Mouse (Mus musculus): ENCODE measurements around the gene 1700069L16Rik. TPM values are rescaled to one million over a fixed set of nuclear protein-coding genes. Genes with fewer than 3 reads are reported as not detected.

Gene 1700069L16Rik
- polyA plus RNA-seq (2015; fragmentation: Nextera tagmentation; extraction: Ambion mirVana) = not detected in 2 replicates

DNA sequence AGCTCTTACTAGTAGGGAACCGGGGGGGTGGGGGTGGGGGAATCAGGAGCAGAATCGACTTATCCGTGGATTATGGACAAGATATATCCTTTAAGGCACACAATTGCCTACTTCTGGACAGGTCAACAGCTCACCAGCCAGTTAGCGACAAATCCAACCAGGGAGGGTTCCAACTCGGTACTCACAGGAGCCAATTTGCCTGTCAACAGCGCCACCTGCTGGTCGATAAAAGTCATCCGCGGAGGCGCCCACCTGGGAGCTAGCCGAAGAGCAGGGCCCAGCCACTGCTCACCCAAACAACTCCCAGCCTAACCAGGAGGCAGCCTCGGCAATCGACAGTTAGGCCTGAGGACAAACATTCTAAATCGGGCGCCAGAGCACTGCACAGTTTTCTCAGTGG, at the start of gene 1700069L16Rik:
TSS of gene 1700069L16Rik (minus strand) at position 327 of the 400 bp plus-strand sequence.
- no peak within 1 kb of the TSS for H3K9ac ChIP-seq (ENCODE audit: low read depth, low read length)
- peak; percentile 36; the same call in 1 of the 2 replicates for ATAC-seq
- no peaks in the 10 kb centered on the region for H3K27me3 ChIP-seq (replicated peaks; ENCODE audit: control insufficient read depth, insufficient read depth, low read length)
- no peaks in the 10 kb centered on the region for H3K36me3 ChIP-seq (ENCODE audit: control insufficient read depth, insufficient read depth, low read length)
- H3K4me2 ChIP-seq (ENCODE audit: low read depth, low read length) = no peak within 1 kb of the TSS
- H3K27ac ChIP-seq (ENCODE audit: low read length) = no peak within 1 kb of the TSS
- H3K9me3 ChIP-seq (ENCODE audit: control insufficient read depth, low read length) = no peaks in the 10 kb centered on the region
- 4% methylated on average over 15 of the region's 15 CpGs for WGBS
- no peak within 1 kb of the TSS for H3K4me3 ChIP-seq (ENCODE audit: low read length)
- no peaks in the 10 kb centered on the region for H3K4me1 ChIP-seq (ENCODE audit: control insufficient read depth, insufficient read depth, low read length)

DNA sequence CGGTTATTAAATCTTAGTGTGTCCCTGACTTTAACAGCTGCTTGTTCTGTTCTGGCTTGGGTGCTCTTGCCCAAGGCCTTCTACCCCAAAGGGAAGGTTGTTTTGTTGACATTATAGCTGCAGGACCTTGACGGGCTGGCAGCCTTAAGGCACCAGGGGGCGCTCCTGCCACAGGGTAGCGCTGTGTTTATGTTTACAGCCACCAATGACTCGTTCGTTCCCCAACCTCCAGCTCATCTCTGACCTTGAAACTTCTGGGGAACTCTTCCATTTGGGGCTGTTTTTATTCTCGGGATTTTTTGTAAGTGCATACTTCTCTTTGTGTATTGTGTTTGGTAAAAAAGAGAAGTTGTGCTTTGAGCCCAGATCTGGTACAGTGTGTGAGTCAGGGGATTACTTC, 49.1 kb upstream of the 1700069L16Rik start:
- Histone ChIP-seq H3K9me3 (ENCODE audit: control insufficient read depth, low read length) (no peaks in the 10 kb centered on the region), H3K9ac (ENCODE audit: low read depth, low read length) (peak overlapping the region; percentile 78), H3K4me3 (ENCODE audit: low read length) (peak overlapping the region; percentile 99), H3K27me3 (replicated peaks; ENCODE audit: control insufficient read depth, insufficient read depth, low read length) (no peaks in the 10 kb centered on the region), H3K4me2 (ENCODE audit: low read depth, low read length) (peak overlapping the region; percentile 81), H3K36me3 (ENCODE audit: control insufficient read depth, insufficient read depth, low read length) (peaks cover 17% of the 10 kb centered on the region), H3K4me1 (ENCODE audit: control insufficient read depth, insufficient read depth, low read length) (peaks cover 22% of the 10 kb centered on the region), H3K27ac (ENCODE audit: low read length) (no peak overlapping the region)
- 2% methylated on average over 7 of the region's 7 CpGs for WGBS
- no peak for ATAC-seq

DNA sequence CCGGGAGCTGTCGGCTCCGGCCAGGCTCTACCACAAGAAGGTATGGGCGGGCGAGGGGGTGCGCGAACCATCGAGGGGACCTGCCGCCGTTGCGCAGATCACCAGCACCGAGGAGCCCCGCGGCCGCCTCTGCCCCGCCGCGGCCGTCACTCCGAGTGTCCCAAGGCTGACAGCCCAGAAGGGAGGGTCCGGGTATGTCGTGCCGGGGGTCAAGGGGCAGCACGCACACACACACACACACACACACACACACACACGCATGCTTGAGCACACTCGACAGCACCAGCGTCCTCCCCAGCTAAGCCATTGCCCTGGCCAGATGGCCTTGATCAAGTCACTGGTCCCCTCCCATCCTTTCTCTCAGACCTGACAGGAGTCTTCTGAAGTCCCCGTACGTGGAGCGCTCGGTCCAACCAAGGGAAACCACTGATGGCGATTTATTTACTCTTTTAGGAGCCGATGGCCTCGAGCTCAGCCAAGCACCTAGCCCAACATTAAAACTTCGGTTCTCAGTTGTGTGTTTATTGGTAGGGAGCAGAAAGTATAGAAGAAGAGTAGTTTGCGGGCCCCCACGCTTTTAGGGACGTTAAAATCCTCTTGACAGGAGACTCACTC, 48.4 kb upstream of the 1700069L16Rik start:
- ATAC-seq = peak; percentile 43
- Histone ChIP-seq H3K4me1 (ENCODE audit: control insufficient read depth, insufficient read depth, low read length) (peaks cover 22% of the 10 kb centered on the region), H3K27me3 (replicated peaks; ENCODE audit: control insufficient read depth, insufficient read depth, low read length) (no peaks in the 10 kb centered on the region), H3K9me3 (ENCODE audit: control insufficient read depth, low read length) (no peaks in the 10 kb centered on the region), H3K36me3 (ENCODE audit: control insufficient read depth, insufficient read depth, low read length) (peaks cover 17% of the 10 kb centered on the region), H3K4me3 (ENCODE audit: low read length) (peak overlapping the region; percentile 99), H3K9ac (ENCODE audit: low read depth, low read length) (peak overlapping the region; percentile 78), H3K4me2 (ENCODE audit: low read depth, low read length) (peak overlapping the region; percentile 81), H3K27ac (ENCODE audit: low read length) (no peak overlapping the region)
- 1% methylated on average over 35 of the region's 38 CpGs for WGBS

DNA sequence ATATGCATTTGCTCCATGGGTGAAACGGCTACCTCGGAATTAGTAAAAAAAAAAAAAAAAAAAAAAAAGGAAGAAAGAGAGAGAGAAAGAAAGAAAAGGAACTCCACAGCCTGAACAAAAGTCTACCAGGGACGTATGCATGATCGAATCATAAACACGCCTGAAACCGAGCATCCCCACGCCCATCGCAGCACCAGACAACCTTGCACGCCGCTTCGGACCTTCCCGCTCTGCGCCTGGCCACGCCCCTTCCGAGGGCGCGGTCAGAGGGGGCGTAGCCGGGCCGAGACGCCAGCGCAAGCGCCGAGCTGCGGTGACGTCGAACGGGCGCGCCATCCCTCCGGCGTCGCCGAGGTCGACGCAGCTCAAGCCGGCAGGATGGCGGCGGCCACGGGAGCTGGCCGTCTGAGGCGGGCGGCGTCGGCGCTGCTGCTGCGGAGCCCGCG, 47.9 kb upstream of the 1700069L16Rik start, which contains the start of the genes Sart3 and Iscu:
TSS of gene Sart3 (minus strand) at position 61 of the 446 bp plus-strand sequence.
TSS of gene Iscu (plus strand) at position 299 of the 446 bp plus-strand sequence.
- H3K4me1 ChIP-seq (ENCODE audit: control insufficient read depth, insufficient read depth, low read length) = peaks cover 22% of the 10 kb centered on the region
- peak within 1 kb of the TSS; percentile 81 for H3K4me2 ChIP-seq (ENCODE audit: low read depth, low read length)
- H3K36me3 ChIP-seq (ENCODE audit: control insufficient read depth, insufficient read depth, low read length) = peaks cover 17% of the 10 kb centered on the region
- peak within 1 kb of the TSS; percentile 99 for H3K4me3 ChIP-seq (ENCODE audit: low read length)
- WGBS = under 1% methylated on average over 49 of the region's 49 CpGs
- H3K9ac ChIP-seq (ENCODE audit: low read depth, low read length) = peak within 1 kb of the TSS; percentile 95
- peak within 1 kb of the TSS; percentile 99 for H3K27ac ChIP-seq (ENCODE audit: low read length)
- peak; percentile 87 for ATAC-seq
- H3K27me3 ChIP-seq (replicated peaks; ENCODE audit: control insufficient read depth, insufficient read depth, low read length) = no peaks in the 10 kb centered on the region
- no peaks in the 10 kb centered on the region for H3K9me3 ChIP-seq (ENCODE audit: control insufficient read depth, low read length)

DNA sequence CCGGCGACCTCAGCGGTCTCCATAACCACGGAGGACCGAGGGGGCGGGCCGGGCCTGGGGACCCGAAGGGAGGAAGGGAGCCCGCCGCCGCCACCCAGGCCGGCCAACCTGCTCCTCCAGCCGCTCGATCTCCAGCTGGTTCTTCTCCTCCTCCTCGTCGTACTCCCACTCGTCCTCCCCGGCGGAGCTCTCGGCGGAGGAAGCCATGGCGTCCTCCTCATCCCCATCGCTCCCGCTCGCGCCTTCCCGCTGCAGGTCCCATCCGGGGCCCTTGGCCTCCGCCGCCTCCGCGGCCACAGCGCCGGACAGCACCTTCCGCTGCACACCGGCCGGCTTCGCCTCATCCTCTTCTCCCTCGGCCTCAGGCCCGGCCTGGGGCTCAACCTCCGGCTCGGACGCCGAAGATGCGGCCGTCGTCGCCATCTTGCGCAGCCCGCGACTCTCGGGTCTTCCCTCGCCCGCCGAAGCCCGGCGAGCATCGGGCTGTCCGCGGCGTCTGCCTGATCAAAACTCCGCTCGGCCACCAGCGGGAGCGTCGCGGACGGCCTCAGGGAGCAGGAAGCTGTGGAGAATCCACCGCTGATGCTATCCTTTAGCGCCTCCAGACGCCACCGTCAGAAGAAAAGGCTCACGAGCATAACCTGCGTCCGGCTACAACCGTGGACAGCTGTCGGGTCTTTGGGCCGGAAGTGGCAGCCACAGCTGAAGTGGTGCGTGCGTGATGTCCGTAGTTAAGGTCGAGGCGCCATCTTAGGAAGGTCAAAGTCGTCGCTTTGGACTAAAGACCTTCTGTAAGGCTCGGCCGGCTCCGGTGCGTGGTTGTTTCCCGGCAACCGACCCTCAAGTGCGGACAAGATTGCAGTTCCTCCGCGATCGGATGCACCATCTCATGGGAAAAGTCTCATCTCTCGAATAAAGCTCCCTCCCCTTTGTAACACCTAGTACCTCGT, 46.9 kb upstream of the 1700069L16Rik start:
- Histone ChIP-seq H3K9me3 (ENCODE audit: control insufficient read depth, low read length) (no peaks in the 10 kb centered on the region), H3K4me3 (ENCODE audit: low read length) (peak overlapping the region; percentile 99), H3K4me1 (ENCODE audit: control insufficient read depth, insufficient read depth, low read length) (peaks cover 22% of the 10 kb centered on the region), H3K27me3 (replicated peaks; ENCODE audit: control insufficient read depth, insufficient read depth, low read length) (no peaks in the 10 kb centered on the region), H3K27ac (ENCODE audit: low read length) (peak overlapping the region; percentile 99), H3K4me2 (ENCODE audit: low read depth, low read length) (peak overlapping the region; percentile 67), H3K36me3 (ENCODE audit: control insufficient read depth, insufficient read depth, low read length) (peaks cover 14% of the 10 kb centered on the region), H3K9ac (ENCODE audit: low read depth, low read length) (peak overlapping the region; percentile 95)
- peak; percentile 82 for ATAC-seq
- under 1% methylated on average over 89 of the region's 97 CpGs for WGBS

DNA sequence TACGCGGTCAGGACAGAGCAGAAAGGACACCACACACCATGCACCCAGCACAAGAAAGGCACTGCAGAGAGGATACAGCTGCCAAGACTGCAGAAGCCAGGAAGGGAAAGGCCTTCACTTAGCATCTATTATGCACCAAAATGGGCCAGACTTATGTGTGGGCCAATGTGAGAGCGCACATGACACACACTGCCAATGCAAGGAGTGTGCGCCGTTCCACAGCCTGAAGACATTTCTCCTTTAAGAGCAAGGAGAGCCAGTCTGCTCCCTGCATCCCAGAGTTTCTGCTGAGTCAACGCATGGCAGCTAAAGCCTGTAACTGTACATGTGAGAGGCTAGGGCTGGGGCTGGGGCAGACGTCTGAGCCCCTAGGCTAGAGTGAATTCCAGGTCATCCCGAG, 44.2 kb upstream of the 1700069L16Rik start:
- Histone ChIP-seq H3K9ac (ENCODE audit: low read depth, low read length) (no peak overlapping the region), H3K4me1 (ENCODE audit: control insufficient read depth, insufficient read depth, low read length) (peaks cover 31% of the 10 kb centered on the region), H3K27me3 (replicated peaks; ENCODE audit: control insufficient read depth, insufficient read depth, low read length) (no peaks in the 10 kb centered on the region), H3K27ac (ENCODE audit: low read length) (no peak overlapping the region), H3K9me3 (ENCODE audit: control insufficient read depth, low read length) (no peaks in the 10 kb centered on the region), H3K4me3 (ENCODE audit: low read length) (no peak overlapping the region), H3K36me3 (ENCODE audit: control insufficient read depth, insufficient read depth, low read length) (peaks cover 8% of the 10 kb centered on the region), H3K4me2 (ENCODE audit: low read depth, low read length) (no peak overlapping the region)
- no peak for ATAC-seq
- WGBS = 92% methylated on average over 8 of the region's 8 CpGs

DNA sequence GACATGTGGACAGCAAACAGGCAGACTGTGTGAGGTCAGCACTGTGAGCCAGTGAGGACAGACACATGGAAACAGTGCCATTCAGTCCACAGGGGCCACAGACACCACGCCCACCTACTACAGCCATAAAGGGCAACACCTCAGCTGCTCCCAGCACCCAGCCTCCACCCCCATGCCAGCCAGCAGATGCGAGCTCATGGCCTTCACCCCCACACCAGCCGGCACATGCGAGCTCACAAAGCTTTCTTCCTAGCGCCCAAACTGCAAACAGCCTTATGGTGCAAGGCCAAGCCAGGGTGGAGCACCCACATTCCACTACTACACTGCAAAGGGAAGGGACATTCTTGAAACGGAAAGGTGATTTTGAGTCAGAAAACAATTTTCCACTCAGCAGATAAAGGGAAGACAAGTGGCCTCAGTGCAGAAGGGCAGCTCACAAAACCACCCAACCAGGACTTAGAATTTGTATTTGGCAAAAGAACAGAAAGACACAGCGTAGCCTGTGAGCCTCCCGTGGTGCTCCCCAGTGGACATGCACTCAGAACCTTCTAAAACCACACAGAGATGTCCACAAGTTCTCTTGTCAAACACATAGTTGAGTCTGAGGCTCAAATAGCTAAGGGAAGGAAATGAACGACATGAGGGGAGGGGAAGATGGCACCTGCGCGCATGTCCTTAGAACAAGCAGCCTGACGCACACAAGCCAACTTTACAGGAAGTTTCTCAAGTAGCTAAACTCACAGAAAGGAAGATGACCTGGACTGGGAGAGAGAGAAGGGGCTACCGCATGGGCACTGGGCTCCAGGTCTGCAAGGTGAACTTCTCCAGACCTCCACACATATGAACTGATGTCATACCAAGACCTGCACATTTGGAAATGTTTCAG, 41.3 kb upstream of the 1700069L16Rik start:
- no peak overlapping the region for H3K4me2 ChIP-seq (ENCODE audit: low read depth, low read length)
- H3K36me3 ChIP-seq (ENCODE audit: control insufficient read depth, insufficient read depth, low read length) = peaks cover 28% of the 10 kb centered on the region
- H3K27ac ChIP-seq (ENCODE audit: low read length) = no peak overlapping the region
- H3K9ac ChIP-seq (ENCODE audit: low read depth, low read length) = no peak overlapping the region
- WGBS = 80% methylated on average over 13 of the region's 13 CpGs
- H3K4me3 ChIP-seq (ENCODE audit: low read length) = no peak overlapping the region
- H3K4me1 ChIP-seq (ENCODE audit: control insufficient read depth, insufficient read depth, low read length) = peaks cover 24% of the 10 kb centered on the region
- H3K27me3 ChIP-seq (replicated peaks; ENCODE audit: control insufficient read depth, insufficient read depth, low read length) = no peaks in the 10 kb centered on the region
- no peaks in the 10 kb centered on the region for H3K9me3 ChIP-seq (ENCODE audit: control insufficient read depth, low read length)
- ATAC-seq = no peak

DNA sequence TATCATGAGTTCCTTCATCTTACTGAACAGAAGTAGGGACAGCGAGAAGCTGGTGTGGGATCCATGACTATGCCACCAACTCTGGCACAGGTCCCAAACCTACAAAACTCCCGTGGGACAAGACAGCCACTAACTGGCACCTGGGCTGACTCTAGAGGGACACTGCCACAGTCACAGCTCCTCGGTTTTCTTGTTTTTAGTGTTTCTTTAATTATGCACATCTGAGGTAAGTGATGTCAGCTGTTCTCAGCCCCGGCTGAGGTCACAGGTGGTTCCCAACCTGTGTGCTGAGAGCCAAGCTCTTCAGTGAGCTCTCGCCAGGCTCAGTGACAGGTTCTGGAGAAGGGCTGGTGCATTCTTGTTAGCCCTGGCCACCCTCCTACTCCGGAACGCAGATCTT, 39.9 kb upstream of the 1700069L16Rik start:
- H3K36me3 ChIP-seq (ENCODE audit: control insufficient read depth, insufficient read depth, low read length) = peaks cover 33% of the 10 kb centered on the region
- H3K27me3 ChIP-seq (replicated peaks; ENCODE audit: control insufficient read depth, insufficient read depth, low read length) = no peaks in the 10 kb centered on the region
- H3K4me3 ChIP-seq (ENCODE audit: low read length) = no peak overlapping the region
- H3K4me1 ChIP-seq (ENCODE audit: control insufficient read depth, insufficient read depth, low read length) = peaks cover 14% of the 10 kb centered on the region; the same call in 1 of the 2 replicates
- WGBS = 90% methylated on average over 7 of the region's 7 CpGs
- ATAC-seq = no peak
- no peak overlapping the region for H3K9ac ChIP-seq (ENCODE audit: low read depth, low read length)
- no peak overlapping the region for H3K4me2 ChIP-seq (ENCODE audit: low read depth, low read length)
- H3K27ac ChIP-seq (ENCODE audit: low read length) = no peak overlapping the region
- H3K9me3 ChIP-seq (ENCODE audit: control insufficient read depth, low read length) = no peaks in the 10 kb centered on the region

Measured in intestine, embryonic 16.5 days (tissue).